Mouse (Mus musculus) bone marrow, adult 2 months (tissue): ENCODE results near the gene Lrrc56. TPM values are rescaled to one million over a fixed set of nuclear protein-coding genes. Genes with fewer than 3 reads are reported as not detected.
"Not testable (repeated sequence)": the region's sequence is repeated elsewhere in the genome, so short reads cannot be mapped to it uniquely, and the experiment has no call there.

ENCODE experiments used
- H3K27ac ChIP-seq: fragments of 200-500 bp; 2 replicates; pipeline ENCODE4 v1.5.1; 2012; ENCODE audit warnings: low read depth, mild to moderate bottlenecking, control low read depth, inconsistent platforms, low read length; ENCODE audit not compliant: control insufficient read depth, poor library complexity, insufficient read depth
- H3K4me1 ChIP-seq: fragments of 200-500 bp; 2 replicates; pipeline ENCODE4 v1.6.1; 2011; ENCODE audit warnings: low read length; ENCODE audit not compliant: control insufficient read depth, insufficient read depth
- H3K4me3 ChIP-seq: fragments of 200-500 bp; replicated peaks from 2 replicates; pipeline ENCODE3; 2011; ENCODE audit warnings: mild to moderate bottlenecking, low read depth, low read length, control low read depth; ENCODE audit not compliant: control insufficient read depth
- CTCF ChIP-seq: fragments of 200-500 bp; IDR thresholded peaks from 2 replicates; pipeline ENCODE4 v1.5.1; 2011; ENCODE audit warnings: low read length, control low read depth; ENCODE audit not compliant: control insufficient read depth, insufficient read depth
- POLR2A ChIP-seq: fragments of 200-500 bp; IDR thresholded peaks from 2 replicates; pipeline ENCODE4 v1.6.1; 2011; ENCODE audit warnings: low read depth, mild to moderate bottlenecking, control low read depth, low read length, borderline replicate concordance; ENCODE audit not compliant: control insufficient read depth
- WGBS: fragments of 180-500 bp; shearing (Covaris S2); methylation state at CpG from one replicate; pipeline ENCODE4 v1.1.7; 2018; 5-methylcytosine and 5-hydroxymethylcytosine counted together
- polyA plus RNA-seq: library from polyadenylated mRNA; stranded (reverse); fragments of >200 nt; gene quantifications from 2 replicates; pipeline ENCODE4 v1.2.4, GENCODE M21; 2011; ENCODE audit warnings: low replicate concordance; ENCODE audit not compliant: missing spikeins, insufficient read depth, insufficient read length

Lrrc56 gene
- polyA plus RNA-seq, 1 experiment, result 3.1 TPM

GRCm38 (mm10) chr7:141222696-141223215 lies 28.8 kb downstream of the Lrrc56 start:
- H3K4me3 ChIP-seq, result no peak overlapping the region
- H3K27ac ChIP-seq, result no peak overlapping the region
- H3K4me1 ChIP-seq, result peaks cover 4% of the 10 kb centered on the region; the same call in 1 of the 2 replicates
- 90% methylated on average over 4 of the region's 4 CpGs for WGBS
- TF ChIP-seq CTCF, result no peak
- no peak for TF ChIP-seq POLR2A

GRCm38 (mm10) chr7:141226535-141226934 lies 32.6 kb downstream of the Lrrc56 start:
- H3K27ac ChIP-seq, result no peak overlapping the region
- no peak for TF ChIP-seq POLR2A
- H3K4me3 ChIP-seq, result no peak overlapping the region
- H3K4me1 ChIP-seq, result peaks cover 6% of the 10 kb centered on the region; the same call in 1 of the 2 replicates
- 85% methylated on average over 6 of the region's 6 CpGs for WGBS

GRCm38 (mm10) chr7:141227796-141228195 lies 33.8 kb downstream of the Lrrc56 start:
- WGBS, result 86% methylated on average over 4 of the region's 4 CpGs
- no peak overlapping the region for H3K4me3 ChIP-seq
- H3K27ac ChIP-seq, result no peak overlapping the region
- peaks cover 3% of the 10 kb centered on the region; the same call in 1 of the 2 replicates for H3K4me1 ChIP-seq
- TF ChIP-seq CTCF (no peak), POLR2A (no peak)

- Histone ChIP-seq H3K4me3 (peak within 1 kb of the TSS; percentile 73), H3K27ac (peak within 1 kb of the TSS; percentile 89), H3K4me1 (peaks cover 3% of the 10 kb centered on the region; the same call in 1 of the 2 replicates)
- WGBS, result under 1% methylated on average over 76 of the region's 76 CpGs
- TF ChIP-seq CTCF, result peak; percentile 97
- peak; percentile 48; the same call in 1 of the 2 replicates for TF ChIP-seq POLR2A
Measured at GRCm38 (mm10) chr7:141228279-141229067, 34.5 kb downstream of the Lrrc56 start, which contains the start of gene Phrf1. TSS of gene Phrf1 (plus strand) at chr7:141228784.

GRCm38 (mm10) chr7:141229702-141230101 lies 35.7 kb downstream of the Lrrc56 start:
- Histone ChIP-seq H3K27ac (no peak overlapping the region), H3K4me1 (peaks cover 3% of the 10 kb centered on the region; the same call in 1 of the 2 replicates), H3K4me3 (peak overlapping the region; percentile 73)
- 44% methylated on average over 6 of the region's 6 CpGs for WGBS
- no peak for TF ChIP-seq POLR2A
- no peak for TF ChIP-seq CTCF

- Histone ChIP-seq H3K27ac (no peak overlapping the region), H3K4me1 (peaks cover 3% of the 10 kb centered on the region; the same call in 1 of the 2 replicates), H3K4me3 (no peak overlapping the region)
- 91% methylated on average over 4 of the region's 4 CpGs for WGBS
- TF ChIP-seq CTCF (no peak), POLR2A (no peak)
Measured at GRCm38 (mm10) chr7:141230570-141230969, 36.6 kb downstream of the Lrrc56 start.

- H3K4me3 ChIP-seq, result no peak overlapping the region
- WGBS, result 90% methylated on average over 3 of the region's 3 CpGs
- no peak overlapping the region for H3K27ac ChIP-seq
- TF ChIP-seq CTCF (no peak), POLR2A (no peak)
- peaks cover 3% of the 10 kb centered on the region; the same call in 1 of the 2 replicates for H3K4me1 ChIP-seq
Measured at GRCm38 (mm10) chr7:141231111-141231510, 37.2 kb downstream of the Lrrc56 start.

- no peak overlapping the region for H3K4me3 ChIP-seq
- no peak overlapping the region for H3K27ac ChIP-seq
- TF ChIP-seq POLR2A, result no peak
- no peak for TF ChIP-seq CTCF
- WGBS, result 96% methylated on average over 10 of the region's 10 CpGs
- peaks cover 3% of the 10 kb centered on the region; the same call in 1 of the 2 replicates for H3K4me1 ChIP-seq
Measured at GRCm38 (mm10) chr7:141231551-141231950, 37.6 kb downstream of the Lrrc56 start.

GRCm38 (mm10) chr7:141250486-141250885 lies 56.5 kb downstream of the Lrrc56 start:
- H3K4me1 ChIP-seq, H3K27ac ChIP-seq, H3K4me3 ChIP-seq: not testable (repeated sequence)
- WGBS, result 84% methylated on average over 4 of the region's 4 CpGs
